Mouse (Mus musculus): Measurements from ENCODE around the gene En2. TPM values are rescaled to one million over a fixed set of nuclear protein-coding genes. Genes with fewer than 3 reads are reported as not detected.

The En2 gene
- polyA plus RNA-seq, 1 experiment from 2014 or later, result 0.05 TPM

GRCm38 (mm10) chr5:28191201-28192098 lies 26.0 kb downstream of the En2 start:
- ATAC-seq (peak; percentile 13), DNase-seq (ENCODE audit: low read depth, low spot score) (no peak)
- CTCF ChIA-PET, result no interaction called here
- in situ Hi-C loops (cut with MboI; ENCODE audit: low pct_unique_long_range_greater_than_20kb), result no loop called here
- H3K27me3 ChIP-seq, result peaks cover 8% of the 10 kb centered on the region
- POLR2A ChIA-PET, result no interaction called here
- no peak for TF ChIP-seq CTCF (IDR thresholded peaks at IDR 0.05)

- ChIA-PET POLR2A (no interaction called here), CTCF (no interaction called here)
- TF ChIP-seq CTCF (IDR thresholded peaks at IDR 0.05), result no peak
- peaks cover 8% of the 10 kb centered on the region for H3K27me3 ChIP-seq
- no peak for ATAC-seq
- in situ Hi-C loops (cut with MboI; ENCODE audit: low pct_unique_long_range_greater_than_20kb), result no loop called here
- no peak for DNase-seq (ENCODE audit: low read depth, low spot score)
Measured at GRCm38 (mm10) chr5:28192099-28192454, 26.6 kb downstream of the En2 start.

GRCm38 (mm10) chr5:28195473-28195872 lies 30.0 kb downstream of the En2 start:
- CTCF ChIA-PET, result no interaction called here
- no peak for DNase-seq (ENCODE audit: low read depth, low spot score)
- no peak for ATAC-seq
- TF ChIP-seq CTCF (IDR thresholded peaks at IDR 0.05), result no peak
- H3K27me3 ChIP-seq, result peaks cover 11% of the 10 kb centered on the region
- POLR2A ChIA-PET, result no interaction called here
- in situ Hi-C loops (cut with MboI; ENCODE audit: low pct_unique_long_range_greater_than_20kb), result no loop called here

GRCm38 (mm10) chr5:28199089-28199873 lies 33.8 kb downstream of the En2 start:
- ChIA-PET POLR2A (no interaction called here), CTCF (no interaction called here)
- DNase-seq (ENCODE audit: low read depth, low spot score) (no peak), ATAC-seq (no peak)
- in situ Hi-C loops (cut with MboI; ENCODE audit: low pct_unique_long_range_greater_than_20kb), result no loop called here
- H3K27me3 ChIP-seq, result peaks cover 37% of the 10 kb centered on the region
- TF ChIP-seq CTCF (IDR thresholded peaks at IDR 0.05), result no peak

- no peak for TF ChIP-seq CTCF (IDR thresholded peaks at IDR 0.05)
- in situ Hi-C loops (cut with MboI; ENCODE audit: low pct_unique_long_range_greater_than_20kb), result no loop called here
- ChIA-PET CTCF (no interaction called here), POLR2A (no interaction called here)
- H3K27me3 ChIP-seq, result peaks cover 69% of the 10 kb centered on the region
- ATAC-seq, result no peak
- DNase-seq (ENCODE audit: low read depth, low spot score), result no peak
Measured at GRCm38 (mm10) chr5:28203086-28203485, 37.6 kb downstream of the En2 start.

- in situ Hi-C loops (cut with MboI; ENCODE audit: low pct_unique_long_range_greater_than_20kb), result no loop called here
- CTCF ChIA-PET, result no interaction called here
- peaks cover 78% of the 10 kb centered on the region for H3K27me3 ChIP-seq
- no peak for ATAC-seq
- no peak for DNase-seq (ENCODE audit: low read depth, low spot score)
- TF ChIP-seq CTCF (IDR thresholded peaks at IDR 0.05), result no peak
- POLR2A ChIA-PET, result no interaction called here
Measured at GRCm38 (mm10) chr5:28204678-28205077, 39.2 kb downstream of the En2 start.

- in situ Hi-C loops (cut with MboI; ENCODE audit: low pct_unique_long_range_greater_than_20kb), result no loop called here
- DNase-seq (ENCODE audit: low read depth, low spot score) (no peak), ATAC-seq (no peak)
- POLR2A ChIA-PET, result interaction anchor here (1.0 to 1.1 kb wide), 2 partner anchors 63 to 82 kb away, joined by 3 to 4 read pairs; no protein-coding TSS in a partner anchor
- CTCF ChIA-PET, result interaction anchor here (1.4 to 1.5 kb wide), 2 partner anchors 9 to 19 kb away, joined by 3 read pairs; no protein-coding TSS in a partner anchor
- no peak for TF ChIP-seq CTCF (IDR thresholded peaks at IDR 0.05)
- peaks cover 84% of the 10 kb centered on the region for H3K27me3 ChIP-seq
Measured at GRCm38 (mm10) chr5:28206448-28206847, 41.0 kb downstream of the En2 start.

- H3K27me3 ChIP-seq, result peaks cover 84% of the 10 kb centered on the region
- DNase-seq (ENCODE audit: low read depth, low spot score) (no peak), ATAC-seq (no peak)
- CTCF ChIA-PET, result interaction anchor here (1.4 to 1.5 kb wide), 2 partner anchors 9 to 20 kb away, joined by 3 read pairs; no protein-coding TSS in a partner anchor
- no peak for TF ChIP-seq CTCF (IDR thresholded peaks at IDR 0.05)
- in situ Hi-C loops (cut with MboI; ENCODE audit: low pct_unique_long_range_greater_than_20kb), result no loop called here
- POLR2A ChIA-PET, result interaction anchor here (1.0 to 1.1 kb wide), 2 partner anchors 64 to 83 kb away, joined by 3 to 4 read pairs; no protein-coding TSS in a partner anchor
Measured at GRCm38 (mm10) chr5:28207043-28207442, 41.5 kb downstream of the En2 start.

GRCm38 (mm10) chr5:28208726-28209520 lies 43.4 kb downstream of the En2 start:
- CTCF ChIA-PET, result interaction anchor here (0.6 kb wide), 1 partner anchor 673 kb away, joined by 3 read pairs; no protein-coding TSS in a partner anchor
- peaks cover 86% of the 10 kb centered on the region for H3K27me3 ChIP-seq
- DNase-seq (ENCODE audit: low read depth, low spot score), result no peak

More at GRCm38 (mm10) chr5:28208726-28209520, 43.4 kb downstream of the En2 start:
- POLR2A ChIA-PET, result no interaction called here
- no peak for TF ChIP-seq CTCF (IDR thresholded peaks at IDR 0.05)
- ATAC-seq, result no peak
- in situ Hi-C loops (cut with MboI; ENCODE audit: low pct_unique_long_range_greater_than_20kb), result no loop called here
